In the genomic region with DNA sequence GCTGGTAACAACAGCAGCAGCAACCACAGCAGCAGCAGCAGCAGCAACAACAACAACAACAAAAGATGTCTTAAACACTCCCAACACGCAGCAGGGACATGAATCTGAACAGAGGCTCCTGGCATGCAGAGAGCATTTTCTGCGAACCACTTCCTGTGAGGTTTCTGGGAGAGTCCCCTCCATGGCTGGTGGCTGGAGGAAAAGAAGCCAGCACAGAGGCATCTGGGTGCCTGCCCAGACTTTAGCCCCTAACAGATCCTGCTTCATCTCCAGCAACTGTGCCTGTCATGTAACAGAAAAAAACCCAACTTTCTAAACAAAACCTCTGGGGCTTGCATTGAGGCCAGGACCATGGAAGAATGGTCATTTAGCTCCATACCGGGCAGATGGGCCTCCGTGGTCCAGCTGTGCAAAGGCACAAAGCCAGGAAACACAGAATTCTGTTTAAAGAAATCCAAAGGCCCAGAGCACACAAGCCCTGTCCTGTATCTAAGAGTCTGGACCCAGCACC, we compare ENCODE assay signal across 8 mouse cellular contexts. TPM values are rescaled to one million over a fixed set of nuclear protein-coding genes. Genes with fewer than 3 reads are reported as not detected.
DNase-seq lines count a peak whose midpoint lies in the region; ATAC-seq lines count a peak whose summit lies in the region.
"Had no signal": no experiment of that assay in that cellular context is flagged by ENCODE, and none has a peak within 500 bp of the region (broad histone marks: within the 10 kb centered on the region; RNA-seq: fewer than 3 reads in every experiment).

No protein-coding gene starts in this region.

- H3K4me1 ChIP-seq in heart, embryonic 11.5 days (ENCODE audit: control insufficient read depth, insufficient read depth, low read length) = peaks cover 63% of the 10 kb centered on the region
- peaks cover 48% of the 10 kb centered on the region for H3K4me1 ChIP-seq in stomach, embryonic 14.5 days (ENCODE audit: control insufficient read depth, insufficient read depth, low read length)

- DNase-seq in 3134 (ENCODE audit: extremely low read depth, insufficient read length, low spot score) (peak; percentile 65), 3T3-L1 (ENCODE audit: low read depth, low spot score) (peak; percentile 87)
- DNase-seq in kidney, postnatal 14 days = peak; percentile 77
- no peak for DNase-seq in thymus, postnatal 4 days
- DNase-seq in right cerebral cortex, adult 2 months (ENCODE audit: low spot score in 2 of 2) = no peak

- H3K4me3 ChIP-seq in heart, embryonic 11.5 days (ENCODE audit: low read depth, low read length) = no peak overlapping the region
- no peak overlapping the region for H3K4me3 ChIP-seq in stomach, embryonic 14.5 days (ENCODE audit: low read depth, low read length)
- H3K4me3 ChIP-seq: megakaryocyte, embryonic 14.5 days had no signal

- no peak overlapping the region for H3K9ac ChIP-seq in heart, embryonic 11.5 days (ENCODE audit: low read depth, low read length)
- no peak overlapping the region for H3K9ac ChIP-seq in stomach, embryonic 14.5 days (replicated peaks; ENCODE audit: low read depth, low read length)

- H3K4me2 ChIP-seq in heart, embryonic 11.5 days = no peak overlapping the region
- no peak overlapping the region for H3K4me2 ChIP-seq in stomach, embryonic 14.5 days (replicated peaks; ENCODE audit: low read depth, low read length)

- no peak for ATAC-seq in heart, embryonic 11.5 days (replicated peaks; ENCODE audit: insufficient number of reproducible peaks, low FRiP score, low TSS enrichment)
- ATAC-seq in stomach, embryonic 14.5 days (ENCODE audit: insufficient number of reproducible peaks, insufficient read depth, low FRiP score, low read depth) = peak; percentile 47; the same call in 1 of the 2 replicates

- no peaks in the 10 kb centered on the region for H3K27me3 ChIP-seq in heart, embryonic 11.5 days (ENCODE audit: control insufficient read depth, insufficient read depth, low read length)
- H3K27me3 ChIP-seq in stomach, embryonic 14.5 days (ENCODE audit: control insufficient read depth, insufficient read depth, low read length) = no peaks in the 10 kb centered on the region

- no peaks in the 10 kb centered on the region for H3K36me3 ChIP-seq in heart, embryonic 11.5 days (ENCODE audit: control insufficient read depth, insufficient read depth, low read length)
- H3K36me3 ChIP-seq in stomach, embryonic 14.5 days (ENCODE audit: control insufficient read depth, insufficient read depth, low read length) = no peaks in the 10 kb centered on the region; the same call in 1 of the 2 replicates

- peak overlapping the region; percentile 43 for H3K27ac ChIP-seq in heart, embryonic 11.5 days (ENCODE audit: low read depth, low read length)
- peak overlapping the region; percentile 84 for H3K27ac ChIP-seq in stomach, embryonic 14.5 days (ENCODE audit: low read length)

- WGBS in heart, embryonic 11.5 days (ENCODE audit: insufficient replicate concordance) = 59% methylated on average over 4 of the region's 4 CpGs
- 24% methylated on average over 4 of the region's 4 CpGs for WGBS in stomach, embryonic 14.5 days

- H3K9me3 ChIP-seq in heart, embryonic 11.5 days (replicated peaks; ENCODE audit: control insufficient read depth, low read length) = no peaks in the 10 kb centered on the region
- 0 out of 2 replicates have a peak, but pooled peaks cover 3% of the 10 kb centered on the region for H3K9me3 ChIP-seq in stomach, embryonic 14.5 days (ENCODE audit: control insufficient read depth, low read depth, low read length)

RNA-seq across cellular contexts. Expression of gene Col4a2, which starts 34.4 kb away (rescaled TPM):
- polyA plus RNA-seq in heart, embryonic 11.5 days (2014; fragmentation: Nextera tagmentation; extraction: Ambion mirVana) = 40.6 and 51.0 TPM in 2 replicates
- 57.1 and 63.8 TPM in 2 replicates for polyA plus RNA-seq in stomach, embryonic 14.5 days (2014; fragmentation: Nextera tagmentation; extraction: Ambion mirVana)

RNA-seq across cellular contexts. Expression of gene Col4a1, which starts 34.5 kb away (rescaled TPM):
- polyA plus RNA-seq in heart, embryonic 11.5 days (2014; fragmentation: Nextera tagmentation; extraction: Ambion mirVana) = 150 and 187 TPM in 2 replicates
- 216 and 233 TPM in 2 replicates for polyA plus RNA-seq in stomach, embryonic 14.5 days (2014; fragmentation: Nextera tagmentation; extraction: Ambion mirVana)

Comparison
In these comparisons a context has a peak if more than half of its experiments do, and no peak if none do; other contexts are left out.
1. DNase-seq: peak in 3134 (single experiment), 3T3-L1 (single experiment) and kidney, postnatal 14 days (single experiment); none in thymus, postnatal 4 days (single experiment) and right cerebral cortex, adult 2 months (0 of 2).